Mouse (Mus musculus) hindbrain, embryonic 11.5 days (tissue): ENCODE results near the gene Lst1. TPM values are rescaled to one million over a fixed set of nuclear protein-coding genes. Genes with fewer than 3 reads are reported as not detected.

Experiments used
- ATAC-seq: fragments of 200-750 bp; cut with Nextera tagmentation; 2 replicates; pipeline ENCODE4 v1.8.0; 2017; ENCODE audit warnings: mild to moderate bottlenecking, moderate TSS enrichment, moderate library complexity; ENCODE audit not compliant: low FRiP score
- DNase-seq: peaks from one replicate; pipeline ENCODE4 v3.0.0-alpha.2; 2015; ENCODE audit warnings: low spot score
- H3K27ac ChIP-seq: fragments of 300-500 bp; sonication (generic); 2 replicates; pipeline ENCODE4 v1.5.1; 2014; ENCODE audit warnings: mild to moderate bottlenecking, low read depth, low read length
- H3K27me3 ChIP-seq: fragments of 300-500 bp; sonication (generic); 2 replicates; pipeline ENCODE4 v1.6.1; 2014; ENCODE audit warnings: mild to moderate bottlenecking, low read length, moderate library complexity, mixed read lengths; ENCODE audit not compliant: control insufficient read depth, insufficient read depth
- H3K36me3 ChIP-seq: fragments of 300-500 bp; sonication (generic); 2 replicates; pipeline ENCODE4 v1.6.1; 2014; ENCODE audit warnings: mild to moderate bottlenecking, low read length, moderate library complexity, mixed read lengths; ENCODE audit not compliant: control insufficient read depth, insufficient read depth
- H3K4me1 ChIP-seq: fragments of 300-500 bp; sonication (generic); replicated peaks from 2 replicates; pipeline ENCODE4 v1.6.1; 2014; ENCODE audit warnings: low read length, mixed read lengths; ENCODE audit not compliant: control insufficient read depth, insufficient read depth
- H3K4me2 ChIP-seq: fragments of 300-500 bp; sonication (generic); replicated peaks from 2 replicates; pipeline ENCODE4 v1.6.1; 2014; ENCODE audit warnings: mild to moderate bottlenecking, low read depth, low read length
- H3K4me3 ChIP-seq: fragments of 300-500 bp; sonication (generic); 2 replicates; pipeline ENCODE4 v1.5.1; 2014; ENCODE audit warnings: low read depth, low read length
- H3K9ac ChIP-seq: fragments of 300-500 bp; sonication (generic); 2 replicates; pipeline ENCODE4 v1.6.1; 2014; ENCODE audit warnings: low read depth, low read length
- H3K9me3 ChIP-seq: fragments of 300-500 bp; sonication (generic); 2 replicates; pipeline ENCODE4 v1.6.1; 2016; ENCODE audit warnings: low read length; ENCODE audit not compliant: control insufficient read depth
- WGBS: fragments of 180-500 bp; shearing (Covaris S2); extraction: QIAGEN DNeasy Blood & Tissue Kit; methylation state at CpG from one replicate; pipeline ENCODE4 v1.1.7; 2014; 5-methylcytosine and 5-hydroxymethylcytosine counted together
- polyA plus RNA-seq: library from polyadenylated mRNA; unstranded; fragments of >200 nt; fragmentation: Nextera tagmentation; extraction: Ambion mirVana; gene quantifications from 2 replicates; pipeline ENCODE4 v1.2.1, GENCODE M21; 2014

The Lst1 gene
- polyA plus RNA-seq, 1 experiment from 2014 or later, result 9.8 TPM

GRCm38 (mm10) chr17:35201128-35201527 is 12.9 kb upstream of the Lst1 start:
- Histone ChIP-seq H3K4me1 (no peaks in the 10 kb centered on the region), H3K4me2 (no peak overlapping the region), H3K27ac (no peak overlapping the region), H3K27me3 (peaks cover 10% of the 10 kb centered on the region), H3K9me3 (no peaks in the 10 kb centered on the region), H3K4me3 (no peak overlapping the region), H3K36me3 (no peaks in the 10 kb centered on the region), H3K9ac (no peak overlapping the region)
- 69% methylated on average over 11 of the region's 11 CpGs for WGBS
- ATAC-seq (no peak), DNase-seq (no peak)

GRCm38 (mm10) chr17:35200398-35200797 is 12.2 kb upstream of the Lst1 start:
- WGBS, result 88% methylated on average over 11 of the region's 11 CpGs
- Histone ChIP-seq H3K4me3 (no peak overlapping the region), H3K4me1 (peaks cover 2% of the 10 kb centered on the region; the same call in 1 of the 2 replicates), H3K4me2 (no peak overlapping the region), H3K36me3 (no peaks in the 10 kb centered on the region), H3K9ac (no peak overlapping the region), H3K9me3 (no peaks in the 10 kb centered on the region), H3K27me3 (peaks cover 18% of the 10 kb centered on the region), H3K27ac (no peak overlapping the region)
- ATAC-seq, result no peak
- DNase-seq, result no peak

- Histone ChIP-seq H3K27me3 (peaks cover 30% of the 10 kb centered on the region), H3K9me3 (no peaks in the 10 kb centered on the region), H3K27ac (no peak overlapping the region), H3K4me2 (no peak overlapping the region), H3K36me3 (no peaks in the 10 kb centered on the region), H3K4me3 (no peak overlapping the region), H3K9ac (no peak overlapping the region), H3K4me1 (peaks cover 2% of the 10 kb centered on the region; the same call in 1 of the 2 replicates)
- WGBS, result 32% methylated on average over 8 of the region's 8 CpGs
- DNase-seq, result no peak
- no peak for ATAC-seq
Observed at GRCm38 (mm10) chr17:35198946-35199345, 10.7 kb upstream of the Lst1 start.

GRCm38 (mm10) chr17:35198029-35198428 is 9.8 kb upstream of the Lst1 start:
- H3K9ac ChIP-seq, result no peak overlapping the region
- no peak overlapping the region for H3K27ac ChIP-seq
- no peaks in the 10 kb centered on the region for H3K36me3 ChIP-seq
- no peak overlapping the region for H3K4me3 ChIP-seq
- WGBS, result 65% methylated on average over 7 of the region's 7 CpGs
- DNase-seq (no peak), ATAC-seq (no peak)
- peaks cover 2% of the 10 kb centered on the region; the same call in 1 of the 2 replicates for H3K4me1 ChIP-seq
- no peak overlapping the region for H3K4me2 ChIP-seq
- peaks cover 30% of the 10 kb centered on the region for H3K27me3 ChIP-seq
- no peaks in the 10 kb centered on the region for H3K9me3 ChIP-seq

GRCm38 (mm10) chr17:35197126-35197525 is 8.9 kb upstream of the Lst1 start:
- no peak for ATAC-seq

GRCm38 (mm10) chr17:35196321-35196641 is 8.0 kb upstream of the Lst1 start:
- peaks cover 2% of the 10 kb centered on the region; the same call in 1 of the 2 replicates for H3K4me1 ChIP-seq
- WGBS, result 32% methylated on average over 9 of the region's 9 CpGs
- no peak overlapping the region for H3K9ac ChIP-seq

More at GRCm38 (mm10) chr17:35197126-35197525, 8.9 kb upstream of the Lst1 start:
- no peaks in the 10 kb centered on the region for H3K9me3 ChIP-seq
- 55% methylated on average over 6 of the region's 6 CpGs for WGBS
- H3K4me2 ChIP-seq, result no peak overlapping the region
- no peak for DNase-seq
- no peaks in the 10 kb centered on the region for H3K36me3 ChIP-seq
- peaks cover 30% of the 10 kb centered on the region for H3K27me3 ChIP-seq
- H3K27ac ChIP-seq, result no peak overlapping the region
- H3K4me3 ChIP-seq, result no peak overlapping the region
- no peak overlapping the region for H3K9ac ChIP-seq
- peaks cover 2% of the 10 kb centered on the region; the same call in 1 of the 2 replicates for H3K4me1 ChIP-seq

GRCm38 (mm10) chr17:35195631-35196320 is 7.5 kb upstream of the Lst1 start:
- H3K4me2 ChIP-seq, result peak overlapping the region; percentile 59
- 2% methylated on average over 65 of the region's 66 CpGs for WGBS

More at GRCm38 (mm10) chr17:35196321-35196641, 8.0 kb upstream of the Lst1 start:
- DNase-seq (no peak), ATAC-seq (no peak)
- no peaks in the 10 kb centered on the region for H3K9me3 ChIP-seq
- peak overlapping the region; percentile 59 for H3K4me2 ChIP-seq
- no peak overlapping the region for H3K27ac ChIP-seq
- H3K36me3 ChIP-seq, result no peaks in the 10 kb centered on the region
- H3K4me3 ChIP-seq, result peak overlapping the region; percentile 38
- peaks cover 28% of the 10 kb centered on the region for H3K27me3 ChIP-seq

GRCm38 (mm10) chr17:35194844-35195630 is 6.8 kb upstream of the Lst1 start:
- Histone ChIP-seq H3K27me3 (peaks cover 28% of the 10 kb centered on the region), H3K36me3 (no peaks in the 10 kb centered on the region), H3K27ac (no peak overlapping the region), H3K9me3 (no peaks in the 10 kb centered on the region), H3K9ac (peak overlapping the region; percentile 27; the same call in 1 of the 2 replicates), H3K4me3 (peak overlapping the region; percentile 38), H3K4me2 (peak overlapping the region; percentile 59), H3K4me1 (peaks cover 2% of the 10 kb centered on the region; the same call in 1 of the 2 replicates)
- ATAC-seq, result no peak
- 43% methylated on average over 19 of the region's 19 CpGs for WGBS
- no peak for DNase-seq

More at GRCm38 (mm10) chr17:35195631-35196320, 7.5 kb upstream of the Lst1 start:
- Histone ChIP-seq H3K27ac (no peak overlapping the region), H3K9me3 (no peaks in the 10 kb centered on the region), H3K36me3 (no peaks in the 10 kb centered on the region), H3K4me1 (peaks cover 2% of the 10 kb centered on the region; the same call in 1 of the 2 replicates), H3K4me3 (peak overlapping the region; percentile 38), H3K27me3 (peaks cover 28% of the 10 kb centered on the region), H3K9ac (peak overlapping the region; percentile 27; the same call in 1 of the 2 replicates)
- DNase-seq (peak; percentile 87), ATAC-seq (peak; percentile 71)
